Mouse (Mus musculus): ENCODE measurements around the gene Cpsf3. TPM values are rescaled to one million over a fixed set of nuclear protein-coding genes. Genes with fewer than 3 reads are reported as not detected.
A peak's percentile ranks its signal among the peaks of the same experiment; 100 is the strongest.

Cpsf3 gene
- polyA plus RNA-seq, 1 experiment, result 58.0 TPM

DNA sequence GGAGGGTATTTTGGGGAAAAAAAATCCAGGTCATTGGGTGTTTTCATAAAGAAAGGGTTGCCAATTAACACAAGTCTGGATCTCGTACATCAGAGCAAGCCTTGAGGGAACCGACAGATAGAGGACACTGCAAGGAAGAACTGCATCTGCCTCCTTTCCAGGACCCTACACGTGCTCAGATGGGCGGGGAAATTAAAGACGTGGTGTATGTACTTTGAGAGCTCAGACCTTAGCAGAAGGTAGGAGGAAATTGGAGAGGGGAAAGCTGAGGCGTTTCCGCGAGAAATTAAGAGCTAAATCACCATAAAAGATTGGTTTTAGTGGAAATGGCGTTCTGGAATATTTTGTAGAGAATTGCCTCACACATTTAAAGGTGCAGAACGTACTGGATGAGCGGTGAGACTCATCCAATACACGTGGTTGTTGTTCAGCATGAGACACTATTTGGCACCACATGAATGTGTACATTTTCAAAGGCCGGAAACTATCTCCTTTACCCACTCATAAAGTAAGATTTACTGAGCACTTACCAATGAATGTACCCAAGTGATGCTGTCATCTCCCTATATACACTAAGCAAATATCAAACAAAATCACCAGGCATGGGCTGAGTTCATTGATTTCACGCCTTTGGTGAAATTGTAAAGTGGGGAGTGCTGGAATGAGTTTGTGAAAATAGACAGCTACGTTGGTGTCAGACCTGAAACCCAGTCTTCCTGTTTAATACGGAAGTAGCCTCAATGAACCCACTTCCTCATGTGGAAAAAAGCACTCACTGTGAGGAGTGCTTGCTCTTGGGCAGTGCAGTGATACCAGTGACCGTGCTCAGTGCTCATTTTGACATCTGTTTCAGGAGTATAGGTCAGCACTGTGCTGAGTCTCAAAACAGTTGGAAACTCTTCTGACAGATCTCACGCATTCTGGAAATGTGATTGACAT is 1.8 kb downstream of the Cpsf3 start:
- TF ChIP-seq CTCF (IDR thresholded peaks at IDR 0.05; ENCODE audit: extremely low read depth, insufficient read depth, low read length) (no peak), POLR2A (IDR thresholded peaks at IDR 0.05; ENCODE audit: extremely low read depth, insufficient read depth, low read length) (no peak)
- Histone ChIP-seq H3K4me3 (ENCODE audit: insufficient read depth, low read length) (peak overlapping the region; percentile 97), H3K27ac (ENCODE audit: insufficient read depth, low read length) (peak overlapping the region; percentile 75), H3K4me1 (ENCODE audit: control insufficient read depth, insufficient read depth, low read length) (peaks cover 6% of the 10 kb centered on the region)

DNA sequence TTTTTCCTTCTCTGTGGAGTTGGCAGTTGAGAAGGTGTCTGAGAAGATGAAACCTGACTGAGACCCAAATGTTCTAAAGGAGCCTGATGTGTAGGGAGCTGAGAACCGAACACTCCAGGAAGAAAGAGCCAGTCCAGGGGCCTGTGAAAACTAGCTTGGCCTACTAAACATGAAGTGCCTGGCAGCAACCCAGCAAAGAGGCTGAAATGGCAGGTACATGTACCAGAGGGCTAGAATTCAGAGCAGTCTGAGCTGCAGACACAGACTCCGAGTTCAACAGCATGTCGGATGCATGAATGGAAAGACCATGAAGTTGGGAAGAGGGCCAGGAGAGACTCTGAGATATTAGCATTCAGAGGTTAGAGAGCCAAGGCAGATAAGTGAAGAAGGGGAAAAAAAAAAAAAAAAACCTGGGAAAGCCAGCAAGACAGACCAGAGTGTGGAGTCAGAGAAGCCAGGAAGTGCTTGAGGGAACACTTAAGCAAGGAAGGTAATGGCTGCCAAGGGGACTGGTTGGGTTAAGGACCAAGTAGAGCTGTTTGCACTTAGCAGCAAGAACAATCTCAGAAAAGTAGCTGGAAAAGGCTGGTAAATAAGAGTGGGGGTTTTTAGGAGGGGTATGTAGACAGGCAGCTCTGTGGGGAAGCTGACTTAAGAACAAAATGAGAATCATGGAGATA is 3.7 kb downstream of the Cpsf3 start:
- H3K4me1 ChIP-seq (ENCODE audit: control insufficient read depth, insufficient read depth, low read length), result peaks cover 6% of the 10 kb centered on the region
- no peak overlapping the region for H3K4me3 ChIP-seq (ENCODE audit: insufficient read depth, low read length)
- H3K27ac ChIP-seq (ENCODE audit: insufficient read depth, low read length), result no peak overlapping the region
- TF ChIP-seq POLR2A (IDR thresholded peaks at IDR 0.05; ENCODE audit: extremely low read depth, insufficient read depth, low read length) (no peak), CTCF (IDR thresholded peaks at IDR 0.05; ENCODE audit: extremely low read depth, insufficient read depth, low read length) (no peak)

DNA sequence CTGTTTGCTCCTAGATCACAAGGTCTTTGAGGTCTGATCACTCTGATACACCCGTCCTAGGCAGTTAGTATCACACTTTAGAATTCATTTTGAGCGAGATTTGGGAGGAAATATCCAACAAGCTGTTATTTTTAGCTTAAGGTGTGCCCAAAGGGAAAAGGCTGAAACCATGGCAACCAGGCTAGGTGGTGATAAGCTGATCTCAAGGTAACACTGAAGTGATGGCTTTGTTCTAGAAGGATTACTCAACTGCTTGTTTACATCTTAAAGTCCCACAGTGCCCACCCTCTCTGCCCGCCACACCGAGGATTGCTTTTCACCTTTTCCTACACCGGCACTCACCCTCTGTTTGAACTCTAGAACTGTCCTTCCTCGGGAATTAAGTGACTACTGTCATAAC is 4.5 kb downstream of the Cpsf3 start:
- TF ChIP-seq CTCF (IDR thresholded peaks at IDR 0.05; ENCODE audit: extremely low read depth, insufficient read depth, low read length), result no peak
- no peak for TF ChIP-seq POLR2A (IDR thresholded peaks at IDR 0.05; ENCODE audit: extremely low read depth, insufficient read depth, low read length)
- peaks cover 6% of the 10 kb centered on the region for H3K4me1 ChIP-seq (ENCODE audit: control insufficient read depth, insufficient read depth, low read length)
- H3K4me3 ChIP-seq (ENCODE audit: insufficient read depth, low read length), result no peak overlapping the region
- H3K27ac ChIP-seq (ENCODE audit: insufficient read depth, low read length), result no peak overlapping the region

DNA sequence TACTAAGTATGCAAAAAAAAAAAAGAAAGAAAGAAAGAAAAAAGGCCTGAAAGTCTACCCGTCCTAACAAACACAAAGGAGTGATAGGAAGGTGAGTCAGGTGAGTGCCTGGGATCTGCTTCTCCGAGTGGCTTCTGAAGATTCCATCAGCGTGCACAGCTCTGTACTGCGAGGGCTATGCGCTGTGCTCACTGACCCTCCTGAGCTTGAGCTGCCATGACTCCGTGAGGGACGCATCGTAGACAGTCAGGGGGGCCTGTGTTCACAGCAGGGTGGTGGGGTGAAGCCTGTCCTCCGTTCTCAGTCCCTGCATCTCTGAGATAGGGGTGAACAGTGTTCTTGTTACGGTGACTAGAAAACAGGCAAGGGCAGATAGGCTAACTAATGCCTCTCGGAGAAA is 13.7 kb downstream of the Cpsf3 start:
- Histone ChIP-seq H3K4me1 (ENCODE audit: control insufficient read depth, insufficient read depth, low read length) (no peaks in the 10 kb centered on the region), H3K27ac (ENCODE audit: insufficient read depth, low read length) (no peak overlapping the region), H3K4me3 (ENCODE audit: insufficient read depth, low read length) (no peak overlapping the region)
- TF ChIP-seq CTCF (IDR thresholded peaks at IDR 0.05; ENCODE audit: extremely low read depth, insufficient read depth, low read length), result no peak
- no peak for TF ChIP-seq POLR2A (IDR thresholded peaks at IDR 0.05; ENCODE audit: extremely low read depth, insufficient read depth, low read length)

DNA sequence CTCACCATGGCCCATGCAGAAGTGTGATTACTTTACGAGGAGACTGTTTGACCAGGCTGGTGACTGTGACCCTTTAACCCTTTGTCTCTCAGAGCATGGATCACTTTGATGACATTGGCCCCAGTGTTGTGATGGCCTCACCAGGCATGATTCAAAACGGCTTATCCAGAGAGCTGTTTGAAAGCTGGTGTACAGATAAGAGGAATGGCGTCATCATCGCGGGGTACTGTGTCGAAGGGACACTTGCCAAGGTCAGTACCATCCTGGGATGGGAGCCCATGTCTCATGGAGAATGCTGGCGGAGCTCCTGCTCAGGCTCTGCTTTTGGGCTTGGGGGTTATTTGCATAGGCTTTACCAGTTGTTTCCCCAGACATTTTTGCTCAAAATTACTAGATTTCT is 16.1 kb downstream of the Cpsf3 start:
- TF ChIP-seq POLR2A (IDR thresholded peaks at IDR 0.05; ENCODE audit: extremely low read depth, insufficient read depth, low read length) (no peak), CTCF (IDR thresholded peaks at IDR 0.05; ENCODE audit: extremely low read depth, insufficient read depth, low read length) (no peak)
- Histone ChIP-seq H3K4me3 (ENCODE audit: insufficient read depth, low read length) (no peak overlapping the region), H3K27ac (ENCODE audit: insufficient read depth, low read length) (no peak overlapping the region), H3K4me1 (ENCODE audit: control insufficient read depth, insufficient read depth, low read length) (no peaks in the 10 kb centered on the region)

DNA sequence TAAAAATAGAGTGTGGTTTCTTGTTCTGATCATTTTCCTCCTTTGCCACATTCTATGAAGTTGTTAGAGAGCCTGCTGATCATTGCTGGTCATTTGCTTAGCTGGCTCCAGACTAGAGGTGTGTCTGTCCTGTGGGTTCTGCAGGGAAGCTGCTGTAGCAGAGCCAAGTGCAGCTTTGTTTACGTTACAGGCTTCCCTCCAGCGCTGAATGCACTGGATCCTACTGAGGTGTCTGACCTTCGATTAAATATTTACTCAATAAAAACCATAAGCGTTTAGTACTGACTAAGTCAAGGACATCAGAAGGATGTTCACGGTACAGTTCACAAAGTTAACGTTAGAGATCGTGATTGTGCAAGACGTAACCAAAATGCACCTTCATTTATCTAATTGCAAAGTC is 16.7 kb downstream of the Cpsf3 start:
- no peaks in the 10 kb centered on the region for H3K4me1 ChIP-seq (ENCODE audit: control insufficient read depth, insufficient read depth, low read length)
- no peak overlapping the region for H3K27ac ChIP-seq (ENCODE audit: insufficient read depth, low read length)
- H3K4me3 ChIP-seq (ENCODE audit: insufficient read depth, low read length), result no peak overlapping the region
- TF ChIP-seq POLR2A (IDR thresholded peaks at IDR 0.05; ENCODE audit: extremely low read depth, insufficient read depth, low read length), result no peak
- no peak for TF ChIP-seq CTCF (IDR thresholded peaks at IDR 0.05; ENCODE audit: extremely low read depth, insufficient read depth, low read length)

DNA sequence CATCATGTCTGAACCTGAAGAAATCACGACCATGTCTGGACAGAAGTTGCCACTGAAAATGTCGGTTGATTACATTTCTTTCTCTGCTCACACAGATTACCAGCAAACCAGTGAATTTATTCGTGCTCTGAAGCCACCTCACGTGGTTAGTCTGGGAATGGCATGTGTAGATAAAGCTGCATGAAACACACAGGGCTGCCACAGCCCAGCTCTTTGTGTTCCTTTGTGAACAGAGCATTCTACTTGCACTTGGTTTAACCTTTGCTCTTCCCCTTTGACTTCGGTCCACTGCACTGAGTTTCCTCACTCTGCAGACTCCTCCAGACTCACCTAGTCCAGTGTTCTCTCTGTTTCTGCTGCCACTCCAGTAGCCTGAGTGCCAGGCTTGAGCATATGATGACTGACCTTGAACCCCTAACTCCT is 17.2 kb downstream of the Cpsf3 start:
- TF ChIP-seq POLR2A (IDR thresholded peaks at IDR 0.05; ENCODE audit: extremely low read depth, insufficient read depth, low read length), result no peak
- TF ChIP-seq CTCF (IDR thresholded peaks at IDR 0.05; ENCODE audit: extremely low read depth, insufficient read depth, low read length), result no peak
- no peak overlapping the region for H3K27ac ChIP-seq (ENCODE audit: insufficient read depth, low read length)
- H3K4me3 ChIP-seq (ENCODE audit: insufficient read depth, low read length), result no peak overlapping the region
- no peaks in the 10 kb centered on the region for H3K4me1 ChIP-seq (ENCODE audit: control insufficient read depth, insufficient read depth, low read length)

DNA sequence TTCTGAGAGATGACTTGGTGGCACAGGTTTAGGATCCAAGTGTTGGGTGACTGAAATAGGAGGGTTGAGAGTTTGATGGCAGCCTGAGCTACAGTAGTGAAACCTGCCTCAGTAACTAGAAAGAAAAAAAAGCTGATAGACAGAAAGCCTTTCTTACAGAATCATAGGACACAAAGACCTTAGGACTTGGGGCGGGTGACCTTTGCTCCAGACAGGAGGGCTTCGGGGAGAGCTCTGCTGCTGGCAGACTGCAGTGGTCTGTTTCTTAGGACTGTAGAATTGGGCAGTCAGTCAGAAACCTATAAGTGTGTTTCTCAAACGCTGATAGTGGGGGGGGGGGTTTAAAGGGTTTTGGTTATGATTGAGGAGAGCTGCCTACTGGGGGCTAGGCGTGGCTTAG is 20.6 kb downstream of the Cpsf3 start:
- no peak overlapping the region for H3K27ac ChIP-seq (ENCODE audit: insufficient read depth, low read length)
- no peak for TF ChIP-seq CTCF (IDR thresholded peaks at IDR 0.05; ENCODE audit: extremely low read depth, insufficient read depth, low read length)
- TF ChIP-seq POLR2A (IDR thresholded peaks at IDR 0.05; ENCODE audit: extremely low read depth, insufficient read depth, low read length), result no peak
- H3K4me1 ChIP-seq (ENCODE audit: control insufficient read depth, insufficient read depth, low read length), result no peaks in the 10 kb centered on the region
- no peak overlapping the region for H3K4me3 ChIP-seq (ENCODE audit: insufficient read depth, low read length)

DNA sequence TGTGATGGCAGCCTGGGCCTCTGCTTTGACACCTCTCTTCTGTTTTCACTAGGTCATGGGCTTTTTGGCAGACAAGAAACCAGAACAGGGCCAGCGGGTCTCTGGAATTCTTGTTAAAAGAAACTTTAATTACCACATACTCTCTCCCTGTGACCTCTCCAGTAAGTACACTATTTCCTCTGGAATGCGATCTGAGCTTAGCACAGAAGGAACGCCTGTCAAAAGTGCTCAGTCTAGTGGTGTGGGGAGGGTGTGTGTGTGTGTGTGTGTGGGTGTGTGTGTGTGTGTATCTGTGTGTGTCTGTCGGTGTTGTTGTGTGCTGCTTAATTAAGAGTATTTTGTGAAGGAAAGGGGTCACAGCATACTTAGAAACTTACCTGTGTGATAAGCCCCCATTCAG is 21.5 kb downstream of the Cpsf3 start:
- TF ChIP-seq POLR2A (IDR thresholded peaks at IDR 0.05; ENCODE audit: extremely low read depth, insufficient read depth, low read length) (no peak), CTCF (IDR thresholded peaks at IDR 0.05; ENCODE audit: extremely low read depth, insufficient read depth, low read length) (no peak)
- no peak overlapping the region for H3K27ac ChIP-seq (ENCODE audit: insufficient read depth, low read length)
- H3K4me1 ChIP-seq (ENCODE audit: control insufficient read depth, insufficient read depth, low read length), result no peaks in the 10 kb centered on the region
- H3K4me3 ChIP-seq (ENCODE audit: insufficient read depth, low read length), result no peak overlapping the region

Measured in cortical plate, adult 2 months (tissue).